Mouse (Mus musculus) testis, adult 2 months (tissue): ENCODE results near the gene 2410015M20Rik. TPM values are rescaled to one million over a fixed set of nuclear protein-coding genes. Genes with fewer than 3 reads are reported as not detected.

Source experiments
- H3K27ac ChIP-seq: fragments of 200-500 bp; 2 replicates; pipeline ENCODE4 v1.5.1; 2012; ENCODE audit warnings: low read depth, low read length; ENCODE audit not compliant: control insufficient read depth, insufficient read depth
- H3K27me3 ChIP-seq: fragments of 200-500 bp; 2 replicates; pipeline ENCODE4 v1.6.1; 2012; ENCODE audit warnings: mild to moderate bottlenecking, low read length, moderate library complexity; ENCODE audit not compliant: control insufficient read depth, insufficient read depth
- H3K36me3 ChIP-seq: fragments of 200-500 bp; 2 replicates; pipeline ENCODE4 v1.6.1; 2012; ENCODE audit warnings: mild to moderate bottlenecking, low read length; ENCODE audit not compliant: control insufficient read depth, insufficient read depth
- H3K4me1 ChIP-seq: fragments of 200-500 bp; 2 replicates; pipeline ENCODE4 v1.6.1; 2012; ENCODE audit warnings: low read length; ENCODE audit not compliant: control insufficient read depth, insufficient read depth
- H3K4me3 ChIP-seq: fragments of 200-500 bp; 2 replicates; pipeline ENCODE4 v1.5.1; 2012; ENCODE audit warnings: low read depth, mild to moderate bottlenecking, low read length, moderate library complexity, mixed read lengths; ENCODE audit not compliant: control insufficient read depth
- CTCF ChIP-seq: fragments of 200-500 bp; IDR thresholded peaks from 2 replicates; pipeline ENCODE4 v1.5.1; 2012; ENCODE audit warnings: low read depth, mild to moderate bottlenecking, inconsistent platforms, low read length, moderate library complexity; ENCODE audit not compliant: control insufficient read depth, insufficient read depth, insufficient replicate concordance
- POLR2A ChIP-seq: fragments of 200-500 bp; IDR thresholded peaks from 2 replicates; pipeline ENCODE4 v1.6.1; 2012; ENCODE audit warnings: low read depth, mild to moderate bottlenecking, inconsistent platforms, low read length, moderate library complexity; ENCODE audit not compliant: control insufficient read depth
- polyA plus RNA-seq: library from polyadenylated mRNA; depleted of rRNA; stranded (reverse); fragments of >200 nt; gene quantifications from 2 replicates; pipeline ENCODE4 v1.2.3, GENCODE M21; 2012

Gene 2410015M20Rik
- polyA plus RNA-seq, 1 experiment: 274 TPM

DNA sequence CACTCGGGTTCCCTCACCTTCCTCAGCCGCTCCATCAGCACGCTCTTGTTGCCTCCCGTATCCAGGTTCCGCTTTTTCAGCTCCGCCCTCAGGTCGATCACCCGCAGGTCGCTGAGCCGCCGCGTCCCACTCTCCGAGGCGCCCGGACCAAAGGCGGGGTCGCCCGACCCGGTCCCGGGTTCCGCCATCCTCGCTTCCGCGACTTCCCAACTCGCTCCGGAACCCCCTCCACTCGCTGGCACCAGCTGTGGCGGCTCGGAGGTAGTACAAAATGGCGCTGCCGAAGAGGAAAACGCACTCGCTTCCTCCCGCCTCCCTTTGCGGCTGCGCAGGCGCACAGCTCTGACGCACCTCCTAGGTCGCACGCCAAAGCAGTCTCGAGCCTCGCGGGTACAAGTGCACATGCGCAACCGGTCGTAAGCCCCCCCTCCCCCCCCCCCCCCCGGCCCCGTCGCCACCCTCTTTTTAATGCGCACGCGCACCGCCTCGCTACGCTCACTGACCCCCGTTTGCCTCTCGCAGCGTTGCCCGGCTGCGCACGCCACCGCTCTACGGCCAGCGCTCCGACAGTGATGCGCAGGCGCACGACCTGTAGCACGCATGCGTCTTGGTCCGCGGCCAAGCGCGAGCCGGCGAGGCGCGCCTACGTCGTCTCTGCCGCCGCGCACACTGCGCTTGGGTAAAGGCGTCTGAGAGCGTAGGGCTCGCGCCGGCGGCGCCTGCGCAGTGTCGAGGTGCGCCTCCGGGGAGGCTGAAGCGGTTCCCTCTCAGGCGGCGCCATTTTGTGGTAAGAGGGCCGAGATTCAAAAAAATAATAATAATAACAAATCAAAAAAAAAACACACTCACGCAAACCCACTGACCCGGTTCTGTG lies 25.1 kb downstream of the 2410015M20Rik start, which contains the start of the genes Safb2 and Safb:
Safb2 (minus strand) TSS at position 329 of the 874 bp plus-strand sequence.
Safb (plus strand) TSS at position 569 of the 874 bp plus-strand sequence.
- peaks cover 11% of the 10 kb centered on the region for H3K4me1 ChIP-seq
- peak within 1 kb of the TSS; percentile 99 for H3K27ac ChIP-seq
- peak within 1 kb of the TSS; percentile 99 for H3K4me3 ChIP-seq
- peaks cover 8% of the 10 kb centered on the region for H3K36me3 ChIP-seq
- H3K27me3 ChIP-seq: no peaks in the 10 kb centered on the region
- TF ChIP-seq CTCF (0 out of 2 replicates have a peak, but pooled peaks have one; percentile 4), POLR2A (peak; percentile 85)

DNA sequence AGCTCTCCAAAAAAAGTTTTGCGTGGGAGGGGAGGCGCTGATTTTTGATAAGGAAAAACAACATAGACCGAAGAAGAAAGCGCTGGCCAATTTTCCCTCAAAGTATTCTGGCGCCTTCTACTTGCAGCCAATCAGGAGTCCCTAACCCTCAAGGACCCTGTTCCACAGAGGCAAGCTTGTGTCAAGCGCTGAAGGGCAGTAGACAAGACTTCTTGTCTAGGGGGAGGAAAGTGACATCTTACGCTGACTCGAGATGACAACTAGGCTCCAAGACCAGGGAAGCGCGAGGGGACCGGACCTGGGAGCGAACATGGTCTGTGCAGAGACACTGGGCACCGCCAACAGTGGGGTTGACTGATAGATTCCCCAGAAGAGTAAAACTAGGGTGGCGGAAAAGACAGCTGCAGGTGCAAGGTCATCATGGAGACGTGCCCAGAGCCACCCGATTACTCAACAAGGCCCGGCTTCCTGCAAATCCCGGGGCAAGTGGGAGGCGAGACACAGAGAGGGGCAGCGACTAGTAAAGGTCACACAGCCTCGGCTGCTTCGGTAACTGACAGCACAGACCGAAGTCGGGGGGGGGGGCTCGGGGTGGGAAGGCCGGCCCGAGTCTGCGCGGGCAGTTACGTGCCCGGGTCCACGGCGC lies 25.8 kb downstream of the 2410015M20Rik start:
- Histone ChIP-seq H3K36me3 (peaks cover 7% of the 10 kb centered on the region), H3K27ac (peak overlapping the region; percentile 97), H3K4me1 (peaks cover 11% of the 10 kb centered on the region), H3K4me3 (peak overlapping the region; percentile 99), H3K27me3 (no peaks in the 10 kb centered on the region)
- TF ChIP-seq CTCF (no peak), POLR2A (no peak)

DNA sequence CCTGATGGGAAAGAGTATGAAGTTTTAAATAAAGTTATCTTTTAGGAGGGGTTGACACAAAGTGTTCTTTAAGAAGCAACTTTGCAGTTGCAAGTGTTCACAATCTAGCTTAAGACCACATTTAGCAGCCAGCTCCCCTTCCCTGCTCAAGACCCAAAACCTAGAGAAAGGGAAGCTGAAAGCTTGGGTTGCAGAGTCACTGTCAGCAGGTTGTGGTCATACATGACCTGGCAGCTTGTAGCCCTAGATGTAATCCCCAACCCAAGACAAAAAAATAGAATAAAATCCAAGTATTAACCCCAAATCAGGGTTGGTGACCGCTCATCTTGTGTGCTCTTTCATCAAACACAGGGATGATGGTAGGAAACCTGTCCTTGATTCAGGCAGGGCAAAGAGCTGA lies 26.5 kb downstream of the 2410015M20Rik start:
- TF ChIP-seq CTCF: no peak
- Histone ChIP-seq H3K27me3 (no peaks in the 10 kb centered on the region), H3K4me1 (peaks cover 11% of the 10 kb centered on the region), H3K4me3 (peak overlapping the region; percentile 99), H3K36me3 (peaks cover 5% of the 10 kb centered on the region), H3K27ac (peak overlapping the region; percentile 43)

DNA sequence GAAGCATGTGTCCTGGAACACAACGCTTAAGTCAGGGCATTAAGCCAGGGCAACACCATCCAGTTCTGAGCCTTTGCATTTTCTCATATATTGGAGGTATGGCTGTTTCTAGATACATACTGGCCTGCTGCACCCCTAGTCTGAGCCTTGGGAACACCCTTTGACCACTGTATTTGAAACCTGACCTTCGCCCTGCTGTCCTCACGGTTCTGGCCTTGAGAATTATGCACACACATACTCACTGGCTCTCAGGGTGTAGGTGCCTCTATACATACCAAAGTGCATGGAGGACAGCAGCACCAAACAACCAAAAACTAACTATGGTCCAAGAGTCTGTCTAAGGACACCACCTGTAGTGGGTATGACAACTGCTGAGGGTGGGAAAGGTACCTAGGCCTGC lies 36.6 kb downstream of the 2410015M20Rik start:
- no peak for TF ChIP-seq POLR2A
- TF ChIP-seq CTCF: no peak
- Histone ChIP-seq H3K36me3 (peaks cover 5% of the 10 kb centered on the region), H3K27me3 (no peaks in the 10 kb centered on the region), H3K4me3 (no peak overlapping the region), H3K4me1 (no peaks in the 10 kb centered on the region; the same call in 1 of the 2 replicates), H3K27ac (no peak overlapping the region)

DNA sequence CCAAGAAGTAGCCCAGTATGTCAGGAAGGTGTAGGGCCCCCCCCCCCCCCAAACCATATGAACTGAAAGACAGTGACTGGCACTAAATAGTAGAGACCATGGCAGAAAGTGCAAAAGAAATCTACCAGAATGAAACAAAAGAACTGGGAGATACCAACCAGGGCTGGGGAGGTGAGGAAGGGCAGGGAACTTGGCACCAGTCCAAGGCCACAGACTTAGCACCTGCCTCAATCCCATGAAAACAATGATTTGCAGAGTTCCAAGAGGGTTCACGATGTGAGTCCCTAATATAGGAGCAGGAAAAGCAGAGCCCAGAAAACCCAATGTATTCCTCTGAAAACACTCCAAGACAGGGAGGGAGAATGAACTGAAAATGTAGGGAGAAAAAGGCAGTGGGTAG lies 37.4 kb downstream of the 2410015M20Rik start:
- H3K4me1 ChIP-seq: no peaks in the 10 kb centered on the region; the same call in 1 of the 2 replicates
- TF ChIP-seq POLR2A (no peak), CTCF (no peak)
- H3K27me3 ChIP-seq: no peaks in the 10 kb centered on the region
- peaks cover 5% of the 10 kb centered on the region for H3K36me3 ChIP-seq
- H3K4me3 ChIP-seq: no peak overlapping the region
- no peak overlapping the region for H3K27ac ChIP-seq

DNA sequence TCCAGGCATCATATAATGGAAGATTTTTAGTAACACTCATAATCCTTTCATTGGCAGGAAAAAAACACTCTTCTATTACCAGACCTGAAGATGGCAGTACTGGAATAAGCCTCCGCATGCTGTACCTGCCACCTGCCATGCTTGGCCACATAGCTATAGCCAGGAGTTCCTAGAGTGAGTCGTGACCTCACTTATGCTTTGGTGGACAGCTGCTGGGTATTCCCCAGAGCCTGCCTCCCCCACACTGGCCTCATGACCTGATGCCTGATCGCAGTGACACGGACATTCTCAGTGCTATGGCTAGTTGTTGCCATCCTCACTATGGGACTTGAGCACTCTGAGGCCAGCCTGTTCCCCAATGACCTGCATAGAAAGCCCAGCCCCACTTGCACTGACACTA lies 39.3 kb downstream of the 2410015M20Rik start:
- TF ChIP-seq CTCF (no peak), POLR2A (no peak)
- Histone ChIP-seq H3K36me3 (peaks cover 5% of the 10 kb centered on the region), H3K27ac (no peak overlapping the region), H3K4me1 (no peaks in the 10 kb centered on the region; the same call in 1 of the 2 replicates), H3K27me3 (no peaks in the 10 kb centered on the region), H3K4me3 (no peak overlapping the region)

DNA sequence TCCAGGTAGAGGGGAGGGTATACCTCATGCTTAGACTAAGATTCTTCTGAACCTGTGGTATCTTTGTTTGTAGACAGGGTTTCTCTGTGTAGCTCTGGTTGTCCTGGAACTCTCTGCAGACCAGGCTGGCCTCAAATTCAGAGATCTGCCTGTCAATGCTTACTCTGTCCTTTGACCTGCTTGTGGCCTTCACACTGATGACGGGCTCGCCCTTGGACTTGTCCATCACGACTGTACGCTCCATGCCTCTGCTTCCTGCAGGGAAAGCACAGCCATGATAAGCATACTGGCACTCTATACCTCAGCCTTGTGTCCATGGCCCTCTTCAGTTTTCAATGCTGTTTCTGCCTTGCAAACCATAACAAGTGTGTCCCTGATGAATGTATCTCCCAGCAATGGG lies 42.2 kb downstream of the 2410015M20Rik start:
- no peak overlapping the region for H3K4me3 ChIP-seq
- TF ChIP-seq POLR2A: no peak
- no peak for TF ChIP-seq CTCF
- H3K27ac ChIP-seq: no peak overlapping the region
- peaks cover 3% of the 10 kb centered on the region for H3K36me3 ChIP-seq
- no peaks in the 10 kb centered on the region; the same call in 1 of the 2 replicates for H3K4me1 ChIP-seq
- no peaks in the 10 kb centered on the region for H3K27me3 ChIP-seq
